Mouse (Mus musculus): ENCODE measurements at regions not wholly inside any gene's neighbourhood (a gene's known extent, or its start where the extent isn't known, plus 50 kb on each side); places are given as distances from the start of the nearest gene placed in this dataset.
"Not testable (repeated sequence)": the region's sequence is repeated elsewhere in the genome, so short reads cannot be mapped to it uniquely, and the experiment has no call there.

DNA sequence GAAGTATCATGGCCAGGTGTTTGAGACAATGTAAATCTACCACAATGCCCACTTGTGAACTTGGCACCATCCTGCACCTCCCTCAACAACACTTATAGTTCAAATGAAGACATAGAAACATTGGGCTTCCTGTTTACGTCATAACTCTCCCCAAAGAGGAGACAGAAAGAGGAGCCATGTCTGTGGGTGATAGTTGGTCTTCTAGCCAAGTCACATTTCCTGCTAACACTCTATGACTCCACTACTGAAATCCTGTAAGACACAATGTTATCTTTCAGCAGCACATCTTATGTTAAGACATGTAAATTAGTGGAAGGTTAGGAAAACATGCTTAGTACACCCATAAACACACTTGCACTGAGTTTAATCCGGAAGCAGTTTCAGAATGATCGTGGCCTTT, 451.4 kb downstream of the Dad1 start:
- DNase-seq (ENCODE audit: low read depth, low spot score) = no peak

DNA sequence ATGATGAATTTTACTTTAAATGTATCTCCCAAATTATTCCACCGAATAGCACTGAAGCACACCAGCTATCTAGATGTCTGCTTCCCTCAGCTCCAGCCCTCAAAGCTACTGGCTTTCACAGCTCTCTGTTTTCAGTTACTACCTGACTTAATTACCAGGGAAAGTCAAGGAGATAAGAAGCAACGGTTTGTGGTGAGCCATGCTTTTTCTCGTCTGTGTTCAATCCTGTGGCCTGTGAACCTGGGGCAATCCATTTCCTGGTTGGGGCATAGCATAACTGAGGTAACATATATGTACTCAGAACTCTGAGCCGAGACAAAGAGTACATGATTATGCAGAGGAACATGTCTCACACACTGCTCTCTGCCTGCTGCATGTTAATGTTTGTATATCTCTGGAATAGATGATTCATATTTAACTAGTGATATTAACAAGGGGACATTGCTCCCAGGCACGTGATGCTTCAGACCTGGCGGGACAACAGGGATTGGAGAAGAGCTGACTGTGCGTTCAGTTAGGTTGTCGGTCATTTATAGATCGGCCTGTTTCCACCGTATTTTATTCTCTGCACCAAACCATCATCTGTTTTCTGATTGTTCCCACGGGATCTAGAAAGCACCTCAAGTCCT, 453.3 kb downstream of the Dad1 start:
- DNase-seq (ENCODE audit: low read depth, low spot score) = no peak

DNA sequence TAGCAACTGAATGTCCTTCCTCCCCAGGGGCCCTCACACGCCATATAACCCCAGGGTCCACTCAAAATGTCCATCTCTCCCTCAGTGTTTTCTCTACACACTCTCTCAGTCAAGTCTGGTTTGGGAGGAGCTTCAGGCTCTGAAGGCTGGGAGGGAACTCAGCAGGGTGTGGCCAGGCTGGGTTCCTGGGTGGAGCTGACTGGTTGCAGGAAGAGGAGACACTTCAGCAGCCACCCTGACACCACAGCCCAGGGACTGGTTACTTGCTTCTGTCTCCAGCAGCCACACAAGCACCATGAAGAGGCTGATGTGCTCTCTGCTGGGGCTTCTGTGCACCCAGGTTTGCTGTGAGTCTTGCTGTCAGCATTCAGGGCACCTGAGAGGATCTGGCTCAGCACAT, 458.7 kb downstream of the Dad1 start:
- not testable (repeated sequence) for DNase-seq (ENCODE audit: low read depth, low spot score)

DNA sequence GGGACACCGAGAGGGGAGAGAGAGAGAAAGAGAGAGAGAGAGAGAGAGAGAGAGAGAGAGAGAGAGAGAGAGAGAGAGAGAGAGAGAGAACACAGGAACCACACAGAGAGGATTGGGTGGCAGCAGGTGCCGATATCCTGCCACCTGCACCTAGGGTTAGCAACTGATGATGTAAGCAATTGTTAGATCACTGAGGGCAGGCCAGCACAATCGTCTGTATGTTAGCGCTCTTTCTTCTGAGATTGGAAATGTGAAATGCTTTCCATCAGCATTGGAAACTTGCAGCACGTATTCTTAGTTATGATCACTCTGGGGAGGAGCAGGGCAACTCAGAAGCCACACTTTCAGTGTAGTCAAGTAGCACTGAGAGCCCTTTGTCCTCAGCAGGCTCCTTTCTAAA, 459.4 kb downstream of the Dad1 start:
- DNase-seq (ENCODE audit: low read depth, low spot score) = no peak

DNA sequence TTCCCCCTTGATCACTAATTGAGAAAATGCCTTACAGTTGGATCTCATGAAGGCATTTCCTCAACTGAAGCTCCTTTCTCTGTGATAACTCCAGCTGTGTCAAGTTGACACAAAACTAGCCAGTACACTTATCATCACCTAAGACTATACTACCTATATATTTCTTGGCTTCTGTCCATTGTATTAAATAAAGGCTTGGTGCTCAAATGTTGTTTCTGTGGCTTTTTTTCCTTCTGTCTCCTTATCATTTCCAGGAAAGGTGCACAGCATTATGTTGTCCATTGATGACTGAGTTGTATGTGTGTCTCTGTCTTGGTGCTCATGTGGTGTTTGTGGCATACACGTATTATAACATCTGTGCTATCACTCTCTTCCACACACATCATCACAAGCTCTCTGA, 461.5 kb downstream of the Dad1 start:
- not testable (repeated sequence) for DNase-seq (ENCODE audit: low read depth, low spot score)

DNA sequence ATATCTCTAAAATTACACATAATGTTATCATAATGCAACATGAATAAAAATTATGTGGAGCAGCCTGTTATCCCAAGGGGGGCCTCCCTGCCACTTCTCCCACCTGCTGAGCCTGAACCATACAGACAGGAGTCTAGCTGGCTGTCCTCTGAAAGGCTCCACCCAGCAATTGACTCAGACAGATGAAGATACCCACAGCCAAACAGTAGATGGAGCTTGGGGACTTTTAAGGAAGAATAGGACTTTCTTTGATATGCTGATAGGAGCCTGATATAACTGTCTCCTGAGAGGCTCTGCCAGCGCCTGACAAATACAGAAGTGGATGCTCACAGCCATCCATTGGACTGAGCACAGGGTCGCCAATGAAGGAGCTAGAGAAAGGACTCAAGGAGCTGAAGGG, 468.4 kb downstream of the Dad1 start:
- not testable (repeated sequence) for DNase-seq (ENCODE audit: low read depth, low spot score)

DNA sequence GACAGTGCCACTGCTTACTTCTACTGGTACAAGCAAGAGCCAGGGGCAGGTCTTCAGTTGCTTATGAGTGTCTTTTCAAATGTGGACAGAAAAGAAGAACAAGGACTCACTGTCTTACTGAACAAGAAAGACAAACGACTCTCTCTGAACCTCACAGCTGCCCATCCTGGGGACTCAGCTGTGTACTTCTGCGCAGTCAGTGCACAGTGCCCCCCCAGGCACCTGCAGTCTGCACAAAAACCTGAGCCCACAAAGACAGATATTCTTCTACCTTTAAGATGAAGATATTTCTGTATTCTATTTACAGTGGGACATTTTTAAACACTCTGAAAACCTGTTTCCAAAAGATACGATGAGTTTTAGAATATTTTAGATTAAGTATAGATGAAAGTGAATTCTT, 476.5 kb downstream of the Dad1 start:
- DNase-seq (ENCODE audit: low read depth, low spot score) = no peak

DNA sequence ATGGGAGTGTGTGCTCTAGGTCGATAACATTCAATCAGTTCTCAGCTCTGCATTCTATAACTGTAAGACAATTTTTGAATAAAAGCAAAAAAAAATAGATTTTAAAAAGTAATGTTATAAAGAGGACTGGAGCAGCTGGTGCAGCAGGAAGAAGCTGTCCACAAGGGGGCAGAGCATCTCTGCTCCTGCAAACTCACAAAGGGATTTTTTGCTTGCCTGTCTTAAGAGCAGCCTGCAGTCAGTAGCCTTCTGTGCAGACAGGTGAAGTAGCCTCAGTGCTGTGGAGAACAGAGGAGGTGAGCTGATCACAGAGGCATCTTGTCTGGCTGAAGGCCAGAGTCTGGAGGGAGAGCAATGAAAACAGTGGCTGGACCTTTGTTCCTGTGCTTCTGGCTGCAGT, 477.2 kb downstream of the Dad1 start:
- peak; percentile 26 for DNase-seq (ENCODE audit: low read depth, low spot score)

DNA sequence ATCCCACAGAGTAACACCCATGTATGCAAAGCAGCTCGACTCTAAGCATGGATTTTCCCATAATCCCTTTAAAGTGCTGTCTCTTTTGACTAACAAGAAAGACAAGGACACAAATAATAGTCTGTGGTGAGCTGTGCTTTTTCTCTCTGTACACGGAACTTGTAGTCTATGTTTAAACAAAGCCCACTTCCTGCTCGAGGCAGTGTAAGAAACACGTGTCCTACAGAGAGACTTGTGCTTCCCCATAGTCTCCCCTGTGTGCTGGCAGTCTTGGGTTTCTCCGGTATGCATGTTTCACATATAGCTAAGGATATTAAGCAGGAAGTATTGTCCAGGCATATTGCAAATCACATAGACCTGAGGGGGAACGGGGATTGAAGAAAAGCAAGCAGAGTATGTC, 487.4 kb downstream of the Dad1 start:
- DNase-seq (ENCODE audit: low read depth, low spot score) = not testable (repeated sequence)

DNA sequence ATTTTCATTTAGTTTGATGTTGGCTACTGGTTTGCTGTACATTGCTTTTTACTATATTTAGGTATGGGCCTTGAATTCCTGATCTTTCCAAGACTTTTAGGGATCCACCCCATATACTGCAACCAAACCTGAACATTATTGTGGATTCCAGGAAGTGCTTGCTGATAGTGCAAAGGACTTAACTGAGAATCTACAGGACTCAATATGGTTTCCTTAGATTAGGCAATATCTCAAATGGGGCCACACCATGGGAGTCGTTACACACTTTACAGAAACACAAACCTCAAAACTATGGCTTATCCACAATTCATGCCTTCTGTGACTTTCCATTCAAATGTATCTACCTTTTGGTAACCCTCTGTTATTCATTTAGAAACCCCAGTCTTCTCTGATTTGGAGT, 488.0 kb downstream of the Dad1 start:
- DNase-seq (ENCODE audit: low read depth, low spot score) = not testable (repeated sequence)

DNA sequence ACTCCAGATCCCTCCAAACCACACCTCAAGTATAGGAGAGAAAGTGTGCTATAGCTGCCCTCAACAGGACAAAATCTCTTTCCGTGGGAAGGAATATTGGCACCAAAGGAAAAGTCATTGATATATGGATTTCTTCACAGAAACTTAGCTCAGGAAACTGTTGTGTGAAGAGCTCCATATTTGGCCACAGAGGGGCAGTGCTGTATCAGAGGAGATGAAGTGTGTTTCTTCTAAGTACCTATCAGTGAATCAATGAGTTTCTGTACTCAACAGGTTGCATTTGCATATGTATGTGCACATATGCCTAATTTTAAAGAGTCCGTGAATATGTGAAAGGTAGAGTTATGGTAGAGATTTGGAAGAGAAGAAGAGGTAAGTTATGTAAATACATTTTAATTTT, 493.3 kb downstream of the Dad1 start:
- not testable (repeated sequence) for DNase-seq (ENCODE audit: low read depth, low spot score)

DNA sequence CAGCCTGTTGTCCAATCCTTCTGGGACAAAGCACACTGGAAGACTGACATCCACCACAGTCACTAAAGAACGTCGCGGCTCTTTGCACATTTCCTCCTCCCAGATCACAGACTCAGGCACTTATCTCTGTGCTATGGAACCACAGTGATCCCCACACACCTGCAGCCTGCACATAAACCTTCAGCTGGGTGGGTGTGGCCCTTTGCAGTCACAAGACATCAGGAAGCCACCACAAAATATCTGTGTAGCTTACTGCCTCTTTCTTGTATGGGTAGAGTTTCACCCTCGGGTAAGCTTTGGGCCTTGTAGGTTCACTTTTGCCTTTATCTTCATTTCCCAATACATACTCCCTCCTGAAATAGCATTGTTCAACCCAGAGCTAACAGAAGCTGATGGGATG, 496.1 kb downstream of the Dad1 start:
- not testable (repeated sequence) for DNase-seq (ENCODE audit: low read depth, low spot score)

DNA sequence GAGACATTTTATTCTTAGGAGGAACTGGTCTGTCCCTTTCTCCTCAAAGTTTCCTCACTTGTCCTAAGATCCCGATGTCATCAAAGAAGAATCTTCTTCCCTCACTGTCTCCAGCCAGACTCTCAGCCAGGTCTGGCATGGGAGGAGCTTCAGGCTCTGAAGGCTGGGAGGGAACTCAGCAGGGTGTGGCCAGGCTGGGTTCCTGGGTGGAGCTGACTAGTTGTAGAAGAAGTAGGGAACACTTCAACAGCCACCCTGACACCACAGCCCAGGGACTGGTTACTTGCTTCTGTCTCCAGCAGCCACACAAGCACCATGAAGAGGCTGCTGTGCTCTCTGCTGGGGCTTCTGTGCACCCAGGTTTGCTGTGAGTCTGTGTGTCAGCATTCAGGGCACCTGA, 496.8 kb downstream of the Dad1 start:
- DNase-seq (ENCODE audit: low read depth, low spot score) = not testable (repeated sequence)

DNA sequence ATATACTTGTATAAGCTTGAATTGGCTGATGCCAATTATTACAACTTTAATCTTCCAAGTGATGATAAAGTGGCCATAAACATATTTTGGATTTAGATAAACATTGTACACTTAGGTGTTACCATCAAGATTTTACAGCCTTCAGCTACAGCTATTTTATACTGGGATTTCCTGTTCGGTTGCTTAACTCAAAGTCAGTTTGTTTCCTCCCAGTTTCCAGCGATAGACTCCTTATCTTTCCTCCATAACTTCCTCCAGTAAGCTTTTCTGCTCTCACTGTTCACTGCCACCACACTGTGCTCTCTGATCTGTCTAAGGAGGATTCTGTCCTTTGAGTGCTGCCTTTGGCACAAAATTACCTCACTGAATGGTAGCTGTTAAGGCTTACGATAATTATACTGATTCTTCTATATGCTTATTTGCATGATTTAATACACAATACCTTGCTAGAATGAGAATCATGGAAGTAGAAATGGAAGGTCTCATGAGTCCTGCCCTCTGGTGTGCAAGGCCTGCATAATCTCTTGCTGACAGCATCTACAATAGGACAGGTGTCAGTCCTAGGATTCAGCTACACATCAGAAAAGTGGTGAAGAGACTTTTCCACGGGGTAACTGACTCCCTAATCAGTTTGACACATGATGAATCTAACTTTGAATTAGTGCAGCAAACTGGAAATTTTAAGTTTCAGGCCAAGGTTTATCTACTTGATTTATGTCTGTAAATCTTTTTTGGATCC, 503.0 kb downstream of the Dad1 start:
- DNase-seq (ENCODE audit: low read depth, low spot score) = no peak

DNA sequence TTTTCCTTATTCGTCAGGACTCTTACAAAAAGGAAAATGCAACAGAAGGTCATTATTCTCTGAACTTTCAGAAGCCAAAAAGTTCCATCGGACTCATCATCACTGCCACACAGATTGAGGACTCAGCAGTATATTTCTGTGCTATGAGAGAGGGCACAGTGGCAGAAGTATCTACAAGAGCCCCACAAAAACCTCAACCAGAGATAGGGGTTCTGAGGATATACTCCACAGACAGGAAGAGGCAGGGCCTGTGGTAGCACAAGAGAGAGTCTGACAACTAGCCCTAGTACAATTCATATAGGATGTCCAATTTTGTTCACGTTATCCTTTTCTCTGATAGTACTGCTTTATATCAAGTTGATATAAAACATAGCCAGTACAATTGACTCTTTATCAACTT, 510.4 kb downstream of the Dad1 start:
- not testable (repeated sequence) for DNase-seq (ENCODE audit: low read depth, low spot score)

DNA sequence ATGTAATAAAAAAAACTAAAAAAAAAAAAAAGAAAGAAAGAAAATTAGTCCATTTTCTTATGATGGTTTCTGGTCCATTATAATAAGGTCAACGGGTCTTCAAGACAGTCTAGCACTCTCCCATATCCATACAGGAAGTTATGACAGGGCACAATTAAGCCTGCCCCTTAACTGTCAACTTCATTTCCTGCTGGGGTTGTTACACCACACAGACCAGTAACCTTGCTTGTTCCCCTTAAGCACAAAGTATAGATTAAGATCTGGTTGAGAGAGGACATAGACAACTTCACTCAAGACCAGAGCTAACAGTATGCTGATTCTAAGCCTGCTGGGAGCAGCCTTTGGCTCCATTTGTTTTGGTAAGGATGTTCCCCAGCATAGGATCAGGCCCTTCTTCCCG, 511.0 kb downstream of the Dad1 start:
- DNase-seq (ENCODE audit: low read depth, low spot score) = not testable (repeated sequence)

DNA sequence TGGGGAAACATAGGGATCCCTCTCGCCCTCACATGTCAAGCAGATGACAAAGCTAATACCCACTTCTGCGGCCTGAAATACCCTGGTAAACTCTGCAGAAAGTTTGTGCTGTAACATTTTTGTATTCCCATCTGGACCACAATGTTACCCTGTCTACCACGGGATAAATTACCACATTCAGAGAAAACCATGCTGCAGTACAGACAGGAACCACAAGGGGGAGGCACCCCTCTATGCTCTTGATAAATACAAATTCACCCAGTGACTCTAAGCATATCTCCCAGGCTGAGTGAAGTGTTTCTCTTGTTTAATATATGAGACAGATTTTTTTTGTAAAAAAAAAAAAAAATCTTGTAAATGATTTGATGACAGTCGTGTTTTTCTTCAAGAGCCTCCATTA, 512.7 kb downstream of the Dad1 start:
- not testable (repeated sequence) for DNase-seq (ENCODE audit: low read depth, low spot score)

DNA sequence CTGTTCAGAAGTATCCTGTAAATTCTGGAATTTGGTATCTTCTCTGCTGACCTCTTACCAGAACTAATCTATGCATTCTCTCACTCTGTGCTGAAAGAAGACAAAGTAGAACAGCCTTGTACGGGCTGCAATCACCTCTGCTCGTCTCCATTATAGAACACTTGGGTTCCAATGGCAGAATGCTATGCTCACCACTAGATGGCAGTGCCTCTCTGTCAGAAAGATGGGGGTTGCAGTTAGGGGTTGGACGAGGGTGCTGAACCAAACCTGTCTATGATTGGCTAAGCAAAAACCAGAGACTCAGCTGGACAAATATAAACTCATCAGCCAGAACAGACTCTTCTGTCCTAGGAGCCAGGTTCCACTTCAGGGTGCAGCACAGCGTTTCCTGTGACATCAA, 515.9 kb downstream of the Dad1 start:
- DNase-seq (ENCODE audit: low read depth, low spot score) = not testable (repeated sequence)

DNA sequence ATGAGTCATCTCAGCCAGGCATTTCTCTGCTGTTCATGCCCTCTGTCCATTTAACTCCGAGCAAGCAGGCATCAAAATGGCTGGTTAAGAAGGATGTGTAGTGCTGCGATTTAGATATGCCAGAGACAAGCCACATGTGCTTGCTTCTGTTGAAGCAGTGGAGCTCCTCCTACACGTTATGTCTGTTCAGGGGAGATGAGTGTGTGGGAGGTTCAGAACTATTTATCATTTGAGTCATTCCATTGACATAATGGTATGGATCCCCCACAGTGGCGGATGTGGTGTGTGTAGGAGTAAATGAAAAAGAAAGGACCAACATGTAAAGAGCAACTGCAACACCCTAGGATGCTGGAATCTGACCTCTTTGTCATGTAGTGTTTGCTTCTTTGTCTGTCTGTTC, 517.6 kb downstream of the Dad1 start:
- DNase-seq (ENCODE audit: low read depth, low spot score) = not testable (repeated sequence)

DNA sequence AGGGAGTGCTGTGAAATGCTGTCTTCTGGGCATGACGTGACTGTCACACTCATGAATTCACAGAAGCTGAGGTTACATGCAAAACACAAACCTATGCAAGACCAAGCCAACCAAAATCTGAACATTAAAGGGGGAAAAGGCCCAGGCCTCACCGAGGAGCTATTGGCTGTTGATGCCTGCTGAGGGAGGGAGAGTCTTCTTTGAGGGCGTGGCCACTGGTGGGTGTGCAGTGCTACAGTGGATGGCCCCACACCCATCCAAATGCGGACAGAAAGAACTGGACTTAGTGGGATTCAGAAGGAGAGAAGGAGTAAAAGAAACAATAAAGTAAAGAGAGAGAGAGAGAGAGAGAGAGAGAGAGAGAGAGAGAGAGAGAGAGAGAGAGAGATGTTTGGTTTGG, 522.3 kb downstream of the Dad1 start:
- not testable (repeated sequence) for DNase-seq (ENCODE audit: low read depth, low spot score)

DNA sequence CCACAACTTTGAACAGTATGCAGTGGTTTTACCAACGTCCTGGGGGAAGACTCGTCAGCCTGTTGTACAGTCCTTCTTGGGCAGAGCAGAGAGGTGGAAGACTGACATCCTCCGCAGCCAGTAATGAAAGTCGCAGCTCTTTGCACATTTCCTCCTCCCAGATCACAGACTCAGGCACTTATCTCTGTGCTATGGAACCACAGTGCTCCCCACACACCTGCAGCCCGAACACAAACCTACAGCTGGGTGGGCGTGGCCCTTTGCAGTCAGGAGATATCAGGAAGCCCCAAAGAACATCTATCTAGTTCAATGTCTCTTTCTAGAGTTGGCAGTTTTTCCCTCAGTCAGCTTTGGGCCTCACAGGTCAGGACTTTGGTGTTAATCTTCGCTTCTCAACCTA, 524.0 kb downstream of the Dad1 start:
- not testable (repeated sequence) for DNase-seq (ENCODE audit: low read depth, low spot score)

DNA sequence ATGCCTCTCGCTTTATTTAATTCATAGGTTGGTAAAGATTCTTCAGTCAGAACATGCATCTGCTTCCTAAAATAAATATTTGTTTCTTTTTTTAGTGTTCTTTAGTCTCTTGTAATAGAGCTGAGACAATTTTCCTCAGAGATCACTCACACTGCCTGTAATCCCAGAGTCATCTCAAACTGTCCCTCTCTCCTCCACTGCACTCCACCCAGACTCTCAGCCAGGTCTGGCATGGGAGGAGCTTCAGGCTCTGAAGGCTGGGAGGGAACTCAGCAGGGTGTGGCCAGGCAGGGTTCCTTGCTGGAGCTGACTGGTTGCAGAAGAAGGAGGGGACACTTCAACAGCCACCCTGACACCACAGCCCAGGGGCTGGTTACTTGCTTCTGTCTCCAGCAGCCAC, 524.8 kb downstream of the Dad1 start:
- DNase-seq (ENCODE audit: low read depth, low spot score) = not testable (repeated sequence)

DNA sequence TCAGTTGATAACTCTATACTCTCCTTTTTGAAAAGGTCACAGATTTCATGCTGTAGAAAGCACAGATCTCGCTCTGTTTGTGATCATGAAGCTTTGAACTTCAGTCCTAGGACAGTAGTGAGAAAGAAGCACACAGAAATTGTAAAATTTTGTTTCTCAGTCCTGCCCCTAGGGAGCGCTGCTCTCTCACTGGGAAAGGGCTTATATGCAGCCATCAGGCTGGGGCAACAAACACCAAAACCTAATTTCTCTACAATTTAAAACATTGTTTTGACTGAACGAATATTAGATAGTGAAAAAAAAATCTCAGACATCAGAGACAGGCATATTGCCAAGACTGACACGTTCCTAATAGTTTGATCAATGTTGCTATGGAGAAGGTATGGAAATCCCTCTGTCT, 527.0 kb downstream of the Dad1 start:
- not testable (repeated sequence) for DNase-seq (ENCODE audit: low read depth, low spot score)
